Mouse (Mus musculus) adrenal gland, adult 18-20 months (tissue): ENCODE data around the gene Itpr1. TPM values are rescaled to one million over a fixed set of nuclear protein-coding genes. Genes with fewer than 3 reads are reported as not detected.

Experiments used
- DNase-seq, 2 experiments: peaks; one replicate each; pipeline ENCODE4 v3.0.0; 2021 to 2022; ENCODE audit warnings: low spot score in 2 of 2
- long read RNA-seq, 2 experiments: library from polyadenylated mRNA; stranded (forward); transcript quantifications; one replicate each; pipeline ENCODE4 v2.0.0; 2021
- total RNA-seq, 2 experiments: library from RNA; stranded (reverse); gene quantifications; 1 replicate in 1 of 2; 2 replicates in 1 of 2; pipeline ENCODE4 v1.2.3; 2021

Itpr1 gene
- total RNA-seq, result 100 to 1,000 TPM; 114 to 186 TPM
- long read RNA-seq, experiment 1, partial matches to known transcripts, result 4 of 4 reads
- long read RNA-seq, experiment 1, other reads (novel, unspliced or antisense), result 0 of 4 reads
- long read RNA-seq, experiment 2, partial matches to known transcripts, result 31 of 44 reads
- long read RNA-seq, experiment 2, other reads (novel, unspliced or antisense), result 13 of 44 reads

- DNase-seq, result peak; percentile 96 to 99
These were observed at the start of gene Itpr1 for GRCm38 (mm10) chr6:108212881-108213295. Itpr1 (plus strand) TSS chr6:108213096.

DNA sequence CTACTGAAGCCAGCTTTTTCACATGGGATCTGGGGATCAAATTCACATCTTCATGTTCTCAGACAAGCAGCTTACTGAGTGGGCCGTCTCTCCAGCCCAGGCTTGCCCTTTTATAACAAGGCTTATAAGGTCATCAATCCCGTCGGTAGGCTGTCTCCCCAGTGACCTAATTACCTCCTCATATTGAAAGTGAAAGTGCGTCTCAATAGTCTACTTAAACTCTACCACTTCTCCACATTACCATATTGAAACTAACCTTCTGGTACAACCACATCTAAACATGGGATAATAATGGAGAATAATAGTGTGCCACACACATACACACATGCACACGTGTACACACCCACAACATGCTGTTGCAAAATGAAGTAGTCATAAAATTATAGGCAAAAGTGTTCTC lies 48.0 kb upstream of the Itpr1 start:
- DNase-seq, result no peak

DNA sequence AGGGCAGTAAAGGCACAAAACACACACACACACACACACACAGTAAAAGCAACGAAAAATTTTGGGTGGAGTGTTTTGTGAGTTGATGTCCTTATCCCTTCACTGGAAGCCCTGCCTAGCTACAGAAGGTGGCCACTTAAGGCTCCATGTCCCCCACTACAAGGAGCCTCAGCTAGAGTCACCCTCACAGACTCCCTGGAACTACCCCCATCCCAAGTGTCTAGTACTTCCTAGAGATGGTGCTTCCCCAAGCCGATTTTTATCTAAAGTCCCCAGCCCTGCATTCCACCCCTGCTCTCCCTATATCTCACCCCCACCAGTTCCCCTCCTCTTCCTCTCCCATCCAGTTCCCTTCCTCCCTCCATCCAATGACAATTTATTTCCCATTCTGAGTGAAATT lies 47.3 kb upstream of the Itpr1 start:
- no peak for DNase-seq

DNA sequence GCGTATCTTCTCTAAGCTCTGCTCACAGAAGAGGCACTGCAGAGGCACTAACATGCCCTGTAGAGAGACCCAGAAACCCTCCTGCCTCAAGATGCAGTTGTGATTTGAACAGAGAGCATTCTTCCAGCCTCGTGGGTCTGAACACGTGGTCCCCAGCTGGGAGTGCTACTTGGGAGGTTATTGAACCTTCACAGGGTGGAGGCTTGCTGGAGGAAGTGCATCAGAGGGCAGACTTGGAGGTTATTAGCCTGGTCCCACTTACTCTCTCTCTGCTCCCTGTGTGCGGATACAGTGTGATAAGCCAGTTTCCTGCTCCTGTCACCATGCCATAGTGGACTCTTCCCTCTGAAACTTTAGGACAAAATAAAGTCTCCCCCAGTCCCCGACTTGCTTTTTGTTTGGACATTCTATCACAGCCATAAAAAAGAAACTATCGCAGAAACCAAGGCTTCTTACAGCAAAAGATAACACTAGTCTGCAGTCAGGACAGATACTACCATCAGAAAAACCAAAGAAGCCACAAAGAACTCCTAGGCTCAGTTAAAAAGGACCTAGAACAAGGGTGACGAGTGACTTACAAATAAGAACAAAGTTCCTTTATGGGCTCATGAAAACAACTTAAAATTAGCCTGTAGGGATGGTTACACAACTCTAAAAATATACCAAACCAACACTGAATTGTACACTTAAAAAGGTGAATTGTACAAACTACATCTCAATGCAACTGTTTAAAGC lies 44.8 kb upstream of the Itpr1 start:
- no peak for DNase-seq

GRCm38 (mm10) chr6:108168723-108169122 lies 44.2 kb upstream of the Itpr1 start:
- no peak for DNase-seq

GRCm38 (mm10) chr6:108169466-108169865 lies 43.4 kb upstream of the Itpr1 start:
- no peak for DNase-seq

DNA sequence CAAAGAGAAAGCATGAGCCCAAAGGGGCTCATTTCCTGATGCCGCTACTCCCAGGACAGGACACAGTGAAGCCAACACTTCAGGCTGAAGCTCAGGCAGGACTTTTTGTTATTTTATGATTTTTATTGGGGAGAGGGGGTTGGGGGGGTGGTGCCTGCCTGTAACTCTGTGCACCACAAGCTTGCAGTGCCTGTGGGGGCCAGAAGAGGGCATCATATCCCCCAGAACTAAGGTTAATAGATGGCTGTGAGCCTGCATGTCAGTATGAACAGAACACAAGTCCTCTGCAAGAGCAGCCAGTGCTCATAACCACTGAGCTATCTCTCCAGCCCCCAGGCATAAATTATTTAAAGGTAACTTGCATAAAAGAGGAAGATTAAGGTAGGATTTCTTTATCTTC lies 40.7 kb upstream of the Itpr1 start:
- no peak for DNase-seq

GRCm38 (mm10) chr6:108174181-108174580 lies 38.7 kb upstream of the Itpr1 start:
- DNase-seq, result no peak

DNA sequence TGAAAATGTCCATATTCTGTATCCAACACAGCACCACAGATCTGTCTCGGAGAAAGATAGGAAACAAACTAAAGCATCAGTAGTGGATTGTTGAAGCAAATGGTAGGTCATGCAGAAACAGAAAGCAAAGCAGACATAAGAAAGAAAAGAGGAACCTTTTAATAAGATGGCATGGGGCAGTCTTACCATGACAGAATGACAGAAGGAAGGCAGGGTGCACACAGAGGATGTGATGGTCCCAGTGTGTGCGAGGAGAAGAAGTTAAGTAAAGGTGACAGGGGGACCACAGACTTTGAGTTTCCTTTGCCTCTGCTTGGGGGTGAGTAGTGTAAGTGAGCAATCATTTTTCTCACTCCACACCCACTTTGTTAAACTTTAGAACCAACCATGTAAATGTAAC lies 33.8 kb upstream of the Itpr1 start:
- no peak for DNase-seq

GRCm38 (mm10) chr6:108184847-108185684 lies 27.8 kb upstream of the Itpr1 start, which contains the start of gene Sumf1:
Sumf1 (minus strand) TSS chr6:108185582.
- DNase-seq, result peak; percentile 89 to 90

DNA sequence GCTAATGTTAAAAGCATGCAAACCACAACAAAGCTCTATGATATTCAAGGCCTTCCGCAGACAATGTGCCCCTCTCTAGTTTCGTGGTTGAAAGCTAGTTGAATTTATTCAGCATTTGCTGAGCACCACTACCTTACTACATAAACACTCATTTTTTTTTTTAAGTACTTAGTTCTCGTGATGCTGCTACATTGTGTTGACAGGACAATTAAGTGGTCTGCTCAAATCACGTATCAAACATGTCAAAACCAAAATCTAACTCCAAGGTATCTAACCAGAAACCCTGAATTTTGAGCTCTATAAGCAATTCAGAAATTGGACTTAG lies 27.2 kb upstream of the Itpr1 start:
- no peak for DNase-seq

- DNase-seq, result no peak
These were observed 22.2 kb upstream of the Itpr1 start for GRCm38 (mm10) chr6:108190690-108191089.

DNA sequence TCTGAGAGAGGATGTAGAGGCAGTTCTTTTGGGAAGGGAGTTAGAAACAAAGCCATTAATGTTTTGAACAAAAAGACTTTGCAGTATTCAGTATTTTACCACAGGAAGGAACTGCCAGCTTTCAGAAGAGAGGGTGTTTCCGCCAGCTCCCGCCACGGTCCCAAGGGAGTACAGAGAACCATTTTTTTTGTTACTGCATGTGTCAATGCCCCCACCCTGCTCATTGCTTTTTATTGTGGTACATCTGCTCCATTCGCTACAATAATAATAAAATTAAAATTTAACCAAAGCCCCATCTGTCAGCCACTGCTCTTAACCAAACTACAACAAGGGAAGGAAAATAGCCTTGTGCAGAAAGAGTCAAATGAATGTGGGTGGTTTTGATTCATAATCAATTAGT lies 20.3 kb upstream of the Itpr1 start:
- no peak for DNase-seq

GRCm38 (mm10) chr6:108196665-108197064 lies 16.2 kb upstream of the Itpr1 start:
- DNase-seq, result no peak

DNA sequence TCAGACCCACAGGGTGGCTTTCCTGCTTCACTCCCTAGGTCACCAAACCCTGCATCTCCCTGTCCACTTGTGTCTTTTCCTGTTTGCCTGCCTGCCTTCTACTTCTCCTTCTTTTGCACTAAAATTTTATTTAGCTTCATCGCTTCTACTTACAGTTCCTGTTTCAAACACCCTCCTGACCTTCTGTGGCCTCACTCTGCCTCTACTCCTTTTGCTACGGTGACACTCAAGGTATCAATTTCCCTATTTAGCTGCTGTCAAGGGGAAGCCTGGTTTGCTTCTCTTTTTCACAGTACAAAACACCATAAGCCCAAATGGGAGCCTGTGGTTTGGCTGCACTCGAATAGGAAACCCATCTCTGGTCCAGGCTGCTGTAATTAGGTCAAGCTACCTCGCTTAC lies 15.8 kb upstream of the Itpr1 start:
- DNase-seq, result no peak

GRCm38 (mm10) chr6:108198286-108198685 lies 14.6 kb upstream of the Itpr1 start:
- no peak for DNase-seq

GRCm38 (mm10) chr6:108204322-108204721 lies 8.6 kb upstream of the Itpr1 start:
- no peak for DNase-seq

DNA sequence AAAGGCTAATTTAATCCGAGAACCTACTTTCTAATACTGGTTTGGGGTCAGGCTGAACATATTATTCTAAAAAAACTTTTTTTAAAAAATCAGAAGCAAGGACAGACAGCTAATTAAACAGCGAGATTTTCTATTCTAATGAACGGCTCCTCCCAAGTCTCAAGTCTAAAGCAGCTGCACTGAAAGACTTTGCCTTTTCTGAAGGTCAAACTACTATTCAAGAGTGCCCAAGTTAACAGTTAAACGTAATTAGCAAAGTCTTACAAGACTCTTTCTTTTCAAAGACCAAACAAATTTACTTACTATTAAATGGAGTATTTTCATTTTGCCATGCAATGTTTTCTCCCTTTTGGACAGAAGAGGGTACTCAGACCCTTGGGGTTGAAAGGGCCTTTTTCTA lies 6.8 kb upstream of the Itpr1 start:
- no peak for DNase-seq

GRCm38 (mm10) chr6:108206914-108207566 lies 5.9 kb upstream of the Itpr1 start:
- no peak for DNase-seq

DNA sequence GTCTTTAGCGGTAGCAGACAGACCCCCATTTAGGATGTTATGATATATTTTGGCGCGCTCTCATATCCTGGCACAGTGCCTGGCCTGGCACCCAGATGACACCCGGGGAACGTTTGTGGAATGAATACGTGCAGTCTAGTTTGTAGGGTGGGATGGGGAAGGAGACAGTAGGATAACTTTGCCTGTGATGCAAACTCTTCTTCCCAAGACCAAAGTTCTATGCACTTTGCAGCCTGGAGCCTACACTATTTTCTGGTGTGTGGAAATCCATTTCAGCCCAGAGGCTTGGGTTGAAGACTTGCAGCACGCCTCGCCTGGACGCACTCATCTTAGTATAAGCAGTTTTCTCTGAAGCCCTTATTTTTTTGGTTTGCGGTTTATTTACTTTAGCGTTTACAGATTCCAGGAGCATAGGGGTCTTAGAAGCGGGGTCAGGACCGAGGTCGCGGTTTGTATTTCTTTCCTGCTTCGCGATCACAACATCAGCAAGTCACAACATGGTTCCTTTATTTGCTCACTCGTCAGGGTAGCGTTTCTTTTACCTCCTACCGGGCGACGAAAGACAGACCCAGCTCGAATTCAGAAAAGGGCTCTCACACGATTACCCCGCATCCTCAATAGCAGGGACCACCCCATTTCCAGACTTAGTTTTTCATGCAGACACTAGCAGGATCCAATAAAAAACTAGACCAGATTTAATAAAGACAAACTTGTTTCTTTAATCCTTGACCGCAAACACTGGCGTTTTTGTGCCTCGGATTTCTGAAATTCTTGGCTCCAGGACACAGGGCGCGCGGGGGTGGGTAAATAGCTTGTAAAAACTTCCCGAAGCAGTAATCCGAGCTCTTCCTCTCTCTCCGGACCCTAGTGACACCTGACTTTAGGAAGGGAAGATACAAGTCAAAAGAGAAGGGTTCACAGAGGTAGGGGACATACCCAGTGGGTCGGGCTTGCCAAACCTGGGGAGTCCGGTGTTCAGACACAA lies 708 bp upstream of the Itpr1 start:
- no peak for DNase-seq
